Mouse (Mus musculus) spleen, adult 2 months (tissue): Measurements from ENCODE around the gene Rad51b.

Experiments used
- CTCF ChIP-seq: fragments of 200-500 bp; IDR thresholded peaks from 2 replicates; pipeline ENCODE4 v1.5.1; 2011; ENCODE audit warnings: mild to moderate bottlenecking, inconsistent platforms; ENCODE audit not compliant: insufficient read depth, insufficient read length, insufficient replicate concordance; ENCODE audit errors: extremely low read depth
- POLR2A ChIP-seq: fragments of 200-500 bp; IDR thresholded peaks from 2 replicates; pipeline ENCODE4 v1.6.1; 2011; ENCODE audit warnings: low read depth, low read length, inconsistent platforms

DNA sequence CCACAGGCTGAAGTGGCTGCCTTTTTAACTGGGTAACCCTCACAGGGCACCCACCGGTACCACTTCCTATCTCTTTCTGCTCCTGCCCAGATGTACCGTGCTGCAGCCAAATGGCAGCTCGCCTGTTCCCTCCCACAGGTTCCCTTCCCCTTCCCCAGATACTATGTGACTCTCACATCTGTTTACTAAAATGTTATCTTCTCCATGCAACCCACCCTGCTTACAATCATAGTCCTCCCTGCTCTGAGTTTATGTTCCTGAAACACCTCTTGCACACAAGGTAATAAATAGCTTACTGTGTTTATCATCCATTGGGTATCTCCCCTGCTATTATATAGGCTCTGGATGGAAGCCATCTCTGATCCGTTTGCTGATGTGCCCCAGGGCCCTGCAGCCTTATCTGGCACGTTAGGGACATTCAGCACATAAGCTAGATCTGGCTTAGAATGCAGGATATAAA, 530.2 kb downstream of the Rad51b start:
- TF ChIP-seq POLR2A (no peak), CTCF (no peak)
